Mouse (Mus musculus) hindbrain, embryonic 14.5 days (tissue): ENCODE measurements around the gene Wfdc10. TPM values are rescaled to one million over a fixed set of nuclear protein-coding genes. Genes with fewer than 3 reads are reported as not detected.
"Not testable (repeated sequence)": the region's sequence is repeated elsewhere in the genome, so short reads cannot be mapped to it uniquely, and the experiment has no call there.

Source experiments
- ATAC-seq: fragments of 200-750 bp; cut with Nextera tagmentation; 2 replicates; pipeline ENCODE4 v1.8.0; 2017; ENCODE audit warnings: moderate number of reproducible peaks, mild to moderate bottlenecking, moderate TSS enrichment, moderate library complexity; ENCODE audit not compliant: low FRiP score
- DNase-seq: peaks from one replicate; pipeline ENCODE4 v3.0.0-alpha.2; 2015; ENCODE audit warnings: low spot score
- H3K27ac ChIP-seq: fragments of 300-500 bp; sonication (generic); 2 replicates; pipeline ENCODE4 v1.5.1; 2014; ENCODE audit warnings: mild to moderate bottlenecking, moderate library complexity
- H3K27me3 ChIP-seq: fragments of 300-500 bp; sonication (generic); 2 replicates; pipeline ENCODE4 v1.6.1; 2014; ENCODE audit warnings: mild to moderate bottlenecking, low read length, mixed read lengths; ENCODE audit not compliant: control insufficient read depth, insufficient read depth
- H3K36me3 ChIP-seq: fragments of 300-500 bp; sonication (generic); replicated peaks from 2 replicates; pipeline ENCODE4 v1.6.1; 2014; ENCODE audit not compliant: control insufficient read depth, insufficient read depth
- H3K4me1 ChIP-seq: fragments of 300-500 bp; sonication (generic); replicated peaks from 2 replicates; pipeline ENCODE4 v1.6.1; 2014; ENCODE audit warnings: antibody characterized with exemption, low read length, mixed read lengths; ENCODE audit not compliant: control insufficient read depth, insufficient read depth
- H3K4me2 ChIP-seq: fragments of 300-500 bp; sonication (generic); replicated peaks from 2 replicates; pipeline ENCODE4 v1.6.1; 2014; ENCODE audit warnings: mild to moderate bottlenecking, moderate library complexity
- H3K4me3 ChIP-seq: fragments of 300-500 bp; sonication (generic); replicated peaks from 2 replicates; pipeline ENCODE4 v1.5.1; 2014; ENCODE audit warnings: mild to moderate bottlenecking, low read length
- H3K9ac ChIP-seq: fragments of 300-500 bp; sonication (generic); 2 replicates; pipeline ENCODE4 v1.6.1; 2014
- H3K9me3 ChIP-seq: fragments of 300-500 bp; sonication (generic); 2 replicates; pipeline ENCODE4 v1.6.1; 2016; ENCODE audit warnings: low read length; ENCODE audit not compliant: control insufficient read depth
- WGBS: fragments of 180-500 bp; shearing (Covaris S2); extraction: QIAGEN DNeasy Blood & Tissue Kit; methylation state at CpG from one replicate; pipeline ENCODE4 v1.1.7; 2014; 5-methylcytosine and 5-hydroxymethylcytosine counted together
- polyA plus RNA-seq: library from polyadenylated mRNA; unstranded; fragments of >200 nt; fragmentation: Nextera tagmentation; extraction: Ambion mirVana; gene quantifications from 2 replicates; pipeline ENCODE4 v1.2.1, GENCODE M21; 2014

Wfdc10 gene
- polyA plus RNA-seq = not detected in 2 replicates

- WGBS = 23% methylated on average over 11 of the region's 11 CpGs
- Histone ChIP-seq H3K4me2 (no peak within 1 kb of the TSS), H3K9me3 (no peaks in the 10 kb centered on the region), H3K9ac (no peak within 1 kb of the TSS), H3K36me3 (no peaks in the 10 kb centered on the region), H3K4me1 (no peaks in the 10 kb centered on the region), H3K27ac (no peak within 1 kb of the TSS), H3K27me3 (no peaks in the 10 kb centered on the region), H3K4me3 (no peak within 1 kb of the TSS)
- ATAC-seq (no peak), DNase-seq (peak; percentile 61)
These were observed at the start of gene Wfdc10 for GRCm38 (mm10) chr2:164655858-164656257. Wfdc10 (plus strand) TSS chr2:164656046.

- WGBS = 85% methylated on average over 6 of the region's 6 CpGs
- ATAC-seq = no peak
These were observed 47.1 kb upstream of the Wfdc10 start for GRCm38 (mm10) chr2:164608781-164609180.

GRCm38 (mm10) chr2:164613471-164613870, 42.4 kb upstream of the Wfdc10 start, which contains the start of the genes Wfdc6b and Wfdc8:
Wfdc6b (plus strand) TSS chr2:164613522.
Wfdc8 (minus strand) TSS chr2:164613626.
- H3K4me2 ChIP-seq, H3K36me3 ChIP-seq, H3K9ac ChIP-seq, H3K4me1 ChIP-seq, H3K4me3 ChIP-seq, ATAC-seq, H3K27me3 ChIP-seq, H3K9me3 ChIP-seq, DNase-seq, H3K27ac ChIP-seq: not testable (repeated sequence)
- 51% methylated on average over 8 of the region's 8 CpGs for WGBS

More at GRCm38 (mm10) chr2:164608781-164609180, 47.1 kb upstream of the Wfdc10 start:
- H3K27ac ChIP-seq = no peak overlapping the region
- no peaks in the 10 kb centered on the region for H3K36me3 ChIP-seq
- no peaks in the 10 kb centered on the region for H3K27me3 ChIP-seq
- H3K4me3 ChIP-seq = no peak overlapping the region
- H3K9me3 ChIP-seq = no peaks in the 10 kb centered on the region
- no peak for DNase-seq
- H3K9ac ChIP-seq = no peak overlapping the region
- no peaks in the 10 kb centered on the region for H3K4me1 ChIP-seq
- H3K4me2 ChIP-seq = no peak overlapping the region

GRCm38 (mm10) chr2:164615386-164615785, 40.5 kb upstream of the Wfdc10 start:
- 93% methylated on average over 3 of the region's 3 CpGs for whole genome bisulfite sequencing
- Histone ChIP-seq H3K27ac (no peak overlapping the region), H3K9ac (no peak overlapping the region), H3K4me2 (no peak overlapping the region), H3K27me3 (no peaks in the 10 kb centered on the region), H3K36me3 (no peaks in the 10 kb centered on the region), H3K9me3 (no peaks in the 10 kb centered on the region), H3K4me1 (no peaks in the 10 kb centered on the region), H3K4me3 (no peak overlapping the region)
- no peak for ATAC-seq
- DNase-seq = no peak

GRCm38 (mm10) chr2:164619050-164619449, 36.8 kb upstream of the Wfdc10 start:
- H3K36me3 ChIP-seq = no peaks in the 10 kb centered on the region
- DNase-seq = no peak
- no peak overlapping the region for H3K9ac ChIP-seq
- no peak for ATAC-seq
- no peak overlapping the region for H3K4me2 ChIP-seq
- no peaks in the 10 kb centered on the region for H3K4me1 ChIP-seq
- H3K27me3 ChIP-seq = no peaks in the 10 kb centered on the region
- no peaks in the 10 kb centered on the region for H3K9me3 ChIP-seq
- H3K27ac ChIP-seq = no peak overlapping the region
- 85% methylated on average over 5 of the region's 5 CpGs for WGBS
- no peak overlapping the region for H3K4me3 ChIP-seq

GRCm38 (mm10) chr2:164621775-164622174, 34.1 kb upstream of the Wfdc10 start:
- Histone ChIP-seq H3K4me1 (no peaks in the 10 kb centered on the region), H3K36me3 (no peaks in the 10 kb centered on the region), H3K4me3 (no peak overlapping the region), H3K9me3 (no peaks in the 10 kb centered on the region), H3K27me3 (no peaks in the 10 kb centered on the region), H3K9ac (no peak overlapping the region), H3K27ac (no peak overlapping the region), H3K4me2 (no peak overlapping the region)
- ATAC-seq (no peak), DNase-seq (no peak)
- WGBS = 80% methylated on average over 4 of the region's 4 CpGs

- H3K9ac ChIP-seq = no peak overlapping the region
- no peak overlapping the region for H3K4me2 ChIP-seq
- H3K4me3 ChIP-seq = no peak overlapping the region
- ATAC-seq (no peak), DNase-seq (no peak)
- H3K27me3 ChIP-seq = no peaks in the 10 kb centered on the region
- H3K9me3 ChIP-seq = no peaks in the 10 kb centered on the region
- no peaks in the 10 kb centered on the region for H3K36me3 ChIP-seq
- 84% methylated on average over 9 of the region's 9 CpGs for WGBS
- no peak overlapping the region for H3K27ac ChIP-seq
- H3K4me1 ChIP-seq = no peaks in the 10 kb centered on the region
These were observed 20.6 kb upstream of the Wfdc10 start for GRCm38 (mm10) chr2:164635266-164635665.

GRCm38 (mm10) chr2:164638696-164639095, 17.1 kb upstream of the Wfdc10 start, which contains the start of gene Wfdc16:
Wfdc16 (minus strand) TSS chr2:164638796.
- no peak within 1 kb of the TSS for H3K9ac ChIP-seq
- H3K4me1 ChIP-seq = no peaks in the 10 kb centered on the region
- no peaks in the 10 kb centered on the region for H3K36me3 ChIP-seq
- H3K27me3 ChIP-seq = no peaks in the 10 kb centered on the region
- DNase-seq (no peak), ATAC-seq (no peak)
- 89% methylated on average over 3 of the region's 3 CpGs for WGBS
- H3K9me3 ChIP-seq = no peaks in the 10 kb centered on the region
- no peak within 1 kb of the TSS for H3K4me2 ChIP-seq
- no peak within 1 kb of the TSS for H3K27ac ChIP-seq
- no peak within 1 kb of the TSS for H3K4me3 ChIP-seq

GRCm38 (mm10) chr2:164641129-164641528, 14.7 kb upstream of the Wfdc10 start:
- Histone ChIP-seq H3K27me3 (no peaks in the 10 kb centered on the region), H3K4me3 (no peak overlapping the region), H3K9ac (no peak overlapping the region), H3K9me3 (no peaks in the 10 kb centered on the region), H3K4me1 (no peaks in the 10 kb centered on the region), H3K4me2 (no peak overlapping the region), H3K36me3 (no peaks in the 10 kb centered on the region), H3K27ac (no peak overlapping the region)
- DNase-seq = no peak
- no peak for ATAC-seq
- 68% methylated on average over 7 of the region's 7 CpGs for WGBS
